Mouse (Mus musculus): ENCODE results near the gene Myrf.
A peak's percentile ranks its signal among the peaks of the same experiment; 100 is the strongest.
"Not testable (repeated sequence)": the region's sequence is repeated elsewhere in the genome, so short reads cannot be mapped to it uniquely, and the experiment has no call there.

Myrf gene

DNA sequence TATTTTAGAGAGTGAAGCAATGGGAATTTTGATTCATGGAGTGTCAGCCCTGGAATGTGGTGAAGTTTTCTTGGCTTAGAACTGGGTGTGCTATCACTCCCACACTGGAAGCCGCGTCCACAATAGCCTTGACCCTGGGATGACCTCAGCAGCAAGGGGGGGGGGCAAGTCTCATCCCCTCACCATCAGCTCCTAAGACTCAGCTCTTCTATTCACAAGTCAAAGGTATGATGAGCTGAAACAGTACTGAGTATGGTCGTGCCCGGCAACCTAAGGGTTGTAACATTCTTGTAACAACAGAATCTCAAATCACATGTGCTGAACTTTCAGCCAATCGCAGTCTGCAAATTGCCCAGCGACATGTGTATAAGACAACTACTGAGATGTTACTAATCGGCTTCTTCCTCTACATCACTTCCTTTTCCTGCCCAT lies 63.6 kb downstream of the Myrf start:
- DNase-seq (ENCODE audit: low spot score in 2 of 2), result no peak

DNA sequence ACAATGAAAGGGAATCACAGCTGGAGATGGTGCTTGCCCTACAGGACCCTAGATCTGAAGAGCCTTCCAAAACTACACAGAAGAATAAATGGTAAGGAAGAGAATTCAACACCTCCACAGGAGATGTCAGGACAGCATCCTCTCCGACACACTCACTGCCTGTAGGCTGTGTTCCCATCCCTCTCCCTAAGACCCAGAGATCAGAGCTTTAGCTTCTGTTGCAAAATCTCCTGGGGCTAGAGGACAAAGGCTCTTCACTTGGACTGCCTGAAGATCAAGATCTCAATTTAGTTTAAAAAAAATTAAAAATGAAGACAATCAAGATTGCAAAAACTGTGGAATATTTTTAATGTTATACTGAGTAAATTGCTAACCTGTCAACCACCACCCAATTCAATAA lies 64.1 kb downstream of the Myrf start:
- no peak for DNase-seq (ENCODE audit: low spot score in 2 of 2)

DNA sequence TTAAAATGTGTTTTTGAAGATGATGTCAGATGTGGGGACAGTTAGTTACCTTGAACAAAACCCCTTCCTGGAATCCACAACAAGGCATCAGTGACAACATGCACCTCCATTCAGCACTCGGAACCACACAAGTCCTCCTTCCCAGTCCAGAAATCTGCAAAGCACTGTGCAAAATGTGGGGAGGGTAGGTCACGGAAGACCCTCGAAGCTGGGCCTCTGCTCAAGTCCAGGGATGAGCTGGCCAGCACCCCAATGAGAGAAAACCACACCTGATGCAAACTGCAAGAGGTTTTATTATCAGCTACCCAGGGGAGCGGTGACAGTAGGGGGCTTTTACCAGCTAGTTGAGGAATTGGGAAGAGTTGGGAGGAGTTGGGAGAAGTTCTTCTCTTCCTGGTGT lies 65.6 kb downstream of the Myrf start:
- no peak for DNase-seq (ENCODE audit: low spot score in 2 of 2)

DNA sequence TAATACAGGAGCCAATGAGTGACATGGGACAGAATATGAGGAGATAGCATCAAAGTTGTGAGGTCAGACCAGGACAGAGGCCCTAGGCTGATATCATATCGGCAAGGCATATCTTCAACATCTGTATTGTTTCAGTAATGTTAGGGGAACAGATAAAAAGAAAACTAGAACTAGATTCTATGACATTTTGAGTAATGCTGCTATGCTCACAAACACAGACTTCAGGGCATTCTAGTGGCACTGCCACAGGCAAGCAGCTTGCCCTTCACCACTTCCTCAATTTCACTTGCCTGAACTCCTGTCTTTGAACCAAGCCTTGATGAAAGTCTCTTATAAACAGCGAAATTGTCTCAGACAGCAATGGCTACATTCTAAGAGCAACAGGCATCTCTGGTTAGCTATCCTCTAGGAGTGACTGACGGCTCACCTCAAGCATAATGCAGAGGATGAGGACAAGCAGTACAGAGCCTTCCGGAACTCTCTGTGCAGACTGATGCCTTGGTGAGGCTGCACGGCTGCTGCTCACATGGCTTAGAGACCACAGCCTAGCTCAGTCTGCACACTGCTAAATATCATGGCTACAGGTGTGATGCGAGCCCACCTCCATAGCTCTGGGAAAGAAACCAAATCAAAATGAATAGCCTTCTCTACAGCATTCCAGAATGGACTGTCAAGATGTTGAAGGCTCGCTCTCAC lies 66.6 kb downstream of the Myrf start:
- DNase-seq (ENCODE audit: low spot score in 2 of 2), result no peak

DNA sequence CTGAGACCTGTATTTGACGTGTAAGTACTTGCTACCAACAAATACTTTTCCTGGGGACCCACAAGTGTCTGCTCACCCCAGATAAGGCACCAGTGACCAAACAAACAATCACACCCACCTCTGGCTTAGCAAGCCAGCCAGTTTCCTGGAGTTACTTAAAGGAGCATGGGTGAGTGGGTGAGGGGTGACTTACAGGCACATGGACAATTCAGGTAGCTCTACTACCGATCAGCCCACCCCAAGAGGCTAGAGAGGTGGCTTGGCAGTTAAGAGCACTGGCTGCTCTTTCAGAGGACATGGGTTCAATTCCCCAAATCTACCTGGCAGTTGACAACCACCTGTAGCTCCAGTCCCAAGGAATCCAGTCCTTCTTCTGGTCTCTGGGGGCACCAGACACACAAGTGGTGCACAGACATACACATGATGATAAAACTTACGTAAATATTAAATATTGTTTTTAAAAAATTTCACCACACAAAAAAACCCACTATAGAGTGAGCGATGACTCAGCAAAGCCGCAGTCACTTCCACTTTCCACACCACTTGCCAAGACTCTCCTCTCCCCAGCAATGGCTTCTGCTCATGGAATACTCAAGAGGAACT lies 67.3 kb downstream of the Myrf start:
- DNase-seq (ENCODE audit: low spot score in 2 of 2), result no peak

DNA sequence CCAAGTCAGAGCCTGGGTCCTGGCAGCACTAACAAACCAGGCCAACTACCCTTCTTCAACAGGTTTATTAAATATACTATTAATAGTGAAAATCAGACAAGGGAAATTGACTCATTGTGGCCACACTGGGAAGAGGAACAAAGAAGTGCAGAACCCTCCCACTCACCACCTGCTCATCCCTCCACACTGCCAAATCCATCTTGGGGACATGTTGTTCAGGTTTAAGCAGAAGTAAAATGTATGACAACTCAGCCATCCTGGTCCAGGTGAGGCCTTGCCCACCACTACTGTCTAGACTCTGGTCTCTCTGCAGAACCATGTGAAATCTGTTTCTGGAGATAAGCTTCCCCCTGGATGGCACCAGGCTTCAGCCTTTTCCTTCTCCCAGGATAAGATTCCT lies 68.7 kb downstream of the Myrf start:
- DNase-seq (ENCODE audit: low spot score in 2 of 2), result peak in 1 of 2 experiments; percentile 21

DNA sequence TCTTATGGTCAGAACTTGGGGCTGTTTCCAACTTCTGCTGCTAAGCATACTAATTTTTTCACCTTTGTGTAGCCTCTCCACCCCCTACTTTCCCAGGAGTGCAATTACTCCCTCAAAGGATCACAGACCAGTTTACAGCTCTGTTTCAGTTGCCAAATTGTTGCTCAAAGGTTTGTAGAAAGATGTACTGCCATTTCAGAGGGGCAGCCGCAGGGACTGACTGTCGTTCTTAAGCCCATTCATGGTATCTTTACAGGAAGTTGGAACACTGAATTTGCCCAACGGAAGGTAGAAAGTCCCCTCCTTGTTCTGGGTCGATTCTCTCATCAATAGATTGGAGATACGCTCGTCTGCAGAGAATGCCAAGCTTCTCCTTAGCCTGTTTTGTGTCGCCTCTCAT lies 69.2 kb downstream of the Myrf start:
- no peak for DNase-seq (ENCODE audit: low spot score in 2 of 2)

DNA sequence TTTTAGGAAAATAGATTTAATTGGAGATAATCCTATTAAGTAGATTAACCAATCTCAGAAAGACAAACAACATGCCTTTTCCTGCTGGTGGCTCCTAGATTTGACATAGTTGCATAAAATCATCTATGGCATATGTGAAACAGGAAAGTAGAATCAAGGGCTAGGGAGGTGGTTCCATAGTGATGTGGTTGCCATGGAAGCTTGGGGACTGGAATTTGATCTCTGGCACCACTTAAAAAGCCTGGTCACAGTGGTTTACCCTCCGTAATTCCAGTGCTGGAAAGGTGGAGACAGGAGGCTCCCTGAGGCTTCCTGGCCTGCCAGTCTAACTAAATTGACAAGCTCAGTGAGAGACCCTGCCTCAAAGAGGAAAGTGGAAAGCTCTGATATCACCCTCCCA lies 70.1 kb downstream of the Myrf start:
- no peak for DNase-seq (ENCODE audit: low spot score in 2 of 2)

DNA sequence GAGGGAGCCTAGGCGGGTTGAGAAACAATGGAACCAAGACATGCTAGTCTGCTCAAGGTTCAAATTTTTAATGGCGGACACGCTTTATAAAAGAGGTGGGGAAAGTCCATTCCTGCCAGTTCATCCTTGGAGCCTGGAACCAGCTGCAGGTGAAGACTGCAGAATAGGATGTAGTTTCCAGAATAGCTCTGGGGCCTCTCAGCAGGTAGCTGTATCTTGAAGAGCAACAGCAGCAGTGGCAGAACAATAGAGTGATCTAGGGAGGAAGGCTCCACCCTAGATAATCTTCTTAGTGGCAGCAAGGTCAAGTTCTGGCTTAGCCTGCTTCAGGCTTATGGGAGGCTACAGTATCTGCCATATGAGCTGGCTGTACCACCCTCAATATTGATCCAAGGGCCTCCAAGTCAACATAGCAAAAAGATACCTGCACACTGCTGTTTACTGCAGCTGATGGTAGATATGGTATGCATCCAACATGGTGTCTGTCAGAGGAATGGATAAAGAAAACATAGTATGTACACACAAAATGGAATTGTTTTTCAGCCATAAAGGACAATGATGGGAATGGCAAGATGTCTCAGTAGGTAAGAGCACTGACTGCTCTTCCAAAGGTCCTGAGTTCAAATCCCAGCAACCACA lies 70.7 kb downstream of the Myrf start:
- not testable (repeated sequence) for DNase-seq (ENCODE audit: low spot score in 2 of 2)

DNA sequence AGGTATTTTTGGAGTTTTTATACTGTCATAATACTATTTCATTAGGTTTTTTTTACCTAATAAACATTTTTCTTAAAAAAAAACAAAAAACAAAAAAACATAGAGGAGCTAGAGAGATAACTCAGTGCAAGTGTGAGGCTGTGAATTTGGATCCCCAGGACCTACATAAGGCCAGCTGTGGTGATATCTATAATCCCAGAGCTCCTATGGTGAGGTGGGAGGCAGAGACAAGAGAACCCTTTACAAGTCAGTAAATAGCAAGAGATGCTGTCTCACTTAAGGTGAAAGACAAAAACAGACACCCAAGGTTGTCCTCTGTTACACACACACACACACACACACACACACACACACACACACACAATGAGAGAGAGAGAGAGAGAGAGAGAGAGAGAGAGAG lies 71.4 kb downstream of the Myrf start:
- DNase-seq (ENCODE audit: low spot score in 2 of 2), result no peak

DNA sequence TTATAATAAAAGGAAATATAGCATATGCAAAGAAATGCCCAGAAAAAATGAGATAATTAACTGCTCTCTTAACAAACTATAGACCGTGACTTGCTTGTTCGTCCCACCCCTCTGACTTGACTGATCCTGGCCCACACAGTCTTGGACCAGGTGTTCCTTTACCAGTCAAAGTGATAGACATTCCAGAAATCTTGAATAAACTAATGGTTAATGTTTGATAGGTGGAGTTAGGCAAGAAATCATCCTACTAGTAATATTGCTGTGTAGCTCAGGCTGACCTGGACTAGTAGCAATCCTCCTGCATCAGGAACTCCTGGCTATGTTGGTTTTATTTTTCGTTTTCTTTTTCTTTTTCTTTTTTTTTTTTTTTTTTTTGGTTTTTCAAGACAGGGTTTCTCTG lies 72.1 kb downstream of the Myrf start:
- DNase-seq (ENCODE audit: low spot score in 2 of 2), result no peak

DNA sequence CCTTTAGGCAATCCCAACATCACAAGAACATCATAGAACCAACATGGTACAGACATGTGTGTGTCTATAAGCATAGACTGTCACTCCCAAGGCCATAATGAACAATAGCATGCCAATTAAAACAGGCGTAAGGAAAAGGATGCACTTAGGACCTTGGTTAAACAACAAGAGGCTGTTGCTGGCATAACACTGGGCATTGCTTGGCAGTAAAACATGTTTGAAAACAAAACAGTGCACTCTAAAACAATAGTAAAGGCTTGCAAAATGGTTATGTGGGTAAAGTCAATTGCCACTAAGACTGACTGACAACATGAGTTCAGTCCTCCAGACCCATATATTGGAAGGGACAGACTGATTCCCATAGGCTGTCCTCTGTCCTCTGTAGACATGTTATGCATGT lies 72.6 kb downstream of the Myrf start:
- DNase-seq (ENCODE audit: low spot score in 2 of 2), result no peak

DNA sequence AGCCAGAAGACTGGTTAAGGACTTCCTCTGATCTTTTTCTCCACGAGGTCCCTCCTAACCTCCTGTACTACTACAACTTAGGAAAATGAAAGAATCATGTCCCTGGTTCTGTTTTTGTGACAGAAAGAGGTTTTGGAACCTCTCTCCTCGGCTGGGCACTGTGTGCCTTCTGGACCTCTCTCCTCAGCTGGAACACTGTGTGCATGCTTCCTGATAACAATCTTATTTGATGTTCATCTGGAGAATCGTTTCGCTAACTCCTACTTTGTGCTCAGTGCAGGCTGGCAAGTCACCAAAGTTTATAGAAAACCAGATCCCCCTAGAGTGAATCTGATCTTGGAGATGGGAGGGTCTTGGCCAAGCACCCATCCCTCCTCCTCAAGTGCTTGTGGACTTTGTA lies 73.4 kb downstream of the Myrf start:
- no peak for DNase-seq (ENCODE audit: low spot score in 2 of 2)

DNA sequence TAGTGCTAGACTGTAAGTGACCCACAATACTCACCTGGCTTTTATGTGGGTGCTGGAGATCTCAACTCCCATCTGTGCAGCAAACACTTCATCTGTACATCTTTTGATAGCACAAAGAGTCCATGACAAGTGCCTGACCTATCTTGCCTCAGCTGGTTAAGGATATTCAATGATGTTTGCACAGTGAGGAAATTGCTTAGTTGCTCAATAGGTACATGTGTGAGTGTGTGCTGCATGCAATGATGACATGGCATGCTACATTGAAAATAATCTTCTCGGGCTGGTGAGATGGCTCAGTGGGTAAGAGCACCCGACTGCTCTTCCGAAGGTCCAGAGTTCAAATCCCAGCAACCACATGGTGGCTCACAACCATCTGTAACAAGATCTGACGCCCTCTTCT lies 74.6 kb downstream of the Myrf start:
- not testable (repeated sequence) for DNase-seq (ENCODE audit: low spot score in 2 of 2)

DNA sequence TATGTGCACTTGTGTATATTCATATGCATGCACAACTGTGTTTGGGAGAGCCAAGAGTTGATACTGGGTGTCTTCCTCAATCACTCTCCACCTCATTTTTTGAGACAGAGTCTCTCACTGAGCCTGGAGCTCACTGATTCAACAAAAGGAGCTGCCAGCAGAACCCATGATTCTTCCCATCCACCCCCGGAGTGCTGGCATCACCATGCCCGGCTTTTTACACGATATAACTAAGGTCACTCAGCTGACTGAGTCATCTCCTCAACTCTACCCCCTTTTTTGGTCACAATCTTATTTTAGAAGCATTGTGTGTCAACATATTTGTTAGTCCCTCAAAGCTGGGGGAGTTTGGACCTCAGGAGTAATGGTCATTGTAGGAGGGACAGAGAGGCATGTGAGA lies 76.7 kb downstream of the Myrf start:
- DNase-seq (ENCODE audit: low spot score in 2 of 2), result no peak

Data from frontal cortex, postnatal 36 days (tissue).